Mouse (Mus musculus) megakaryocyte, embryonic 14.5 days (primary cell): Measurements from ENCODE around the gene Gpr107. TPM values are rescaled to one million over a fixed set of nuclear protein-coding genes. Genes with fewer than 3 reads are reported as not detected.

Experiments used
- H3K27me3 ChIP-seq: replicated peaks from 2 replicates; pipeline ENCODE3; 2012; ENCODE audit warnings: inconsistent platforms
- H3K36me3 ChIP-seq: replicated peaks from 2 replicates; pipeline ENCODE3; 2012; ENCODE audit warnings: low read length, inconsistent platforms, mixed read lengths
- H3K4me1 ChIP-seq: 2 replicates; pipeline ENCODE4 v1.6.1; 2012; ENCODE audit warnings: inconsistent platforms
- H3K4me3 ChIP-seq: replicated peaks from 2 replicates; pipeline ENCODE3; 2012; ENCODE audit warnings: moderate library complexity, mild to moderate bottlenecking, inconsistent platforms
- H3K9me3 ChIP-seq: 2 replicates; pipeline ENCODE4 v1.6.1; 2012; ENCODE audit warnings: inconsistent platforms
- FLI1 ChIP-seq: IDR thresholded peaks from 2 replicates; pipeline ENCODE4 v1.6.1; 2012; ENCODE audit warnings: low read length, inconsistent platforms, mixed read lengths
- GATA1 ChIP-seq: IDR thresholded peaks from 3 replicates; pipeline ENCODE4 v1.6.1; 2012; ENCODE audit warnings: mixed read lengths, low read length, inconsistent platforms, borderline replicate concordance
- polyA plus RNA-seq: library from polyadenylated mRNA; stranded (reverse); fragments of >175 nt; gene quantifications from 2 replicates; pipeline ENCODE4 v1.2.3, GENCODE M21; 2012; ENCODE audit warnings: low replicate concordance; ENCODE audit not compliant: insufficient read depth

Gpr107 gene
- polyA plus RNA-seq, 1 experiment: 11.9 TPM

DNA sequence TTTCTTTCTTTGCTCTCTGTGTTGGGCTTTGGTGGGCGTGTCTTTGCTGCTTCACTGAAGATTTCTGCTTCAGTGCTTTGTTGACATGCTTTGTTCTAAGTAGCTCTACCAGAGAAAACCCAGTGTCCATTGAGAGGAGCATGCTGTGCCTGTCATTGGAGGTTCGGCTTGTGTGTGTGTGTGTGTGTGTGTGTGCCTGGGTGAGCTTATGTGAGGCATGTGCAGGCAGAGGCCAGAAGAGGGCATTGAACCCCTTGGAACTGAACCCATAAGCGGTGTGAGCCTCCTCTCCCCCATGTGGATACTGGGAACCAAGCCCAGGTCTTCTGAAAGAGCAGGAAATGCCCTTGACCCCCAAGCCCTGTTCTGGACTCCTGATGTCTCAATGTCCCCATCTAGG is 101.3 kb downstream of the Gpr107 start:
- peaks cover 5% of the 10 kb centered on the region; the same call in 1 of the 2 replicates for H3K9me3 ChIP-seq
- peaks cover 24% of the 10 kb centered on the region for H3K4me1 ChIP-seq
- H3K4me3 ChIP-seq: no peak overlapping the region
- TF ChIP-seq GATA1 (no peak), FLI1 (no peak)
- peaks cover 75% of the 10 kb centered on the region for H3K27me3 ChIP-seq
- H3K36me3 ChIP-seq: no peaks in the 10 kb centered on the region

DNA sequence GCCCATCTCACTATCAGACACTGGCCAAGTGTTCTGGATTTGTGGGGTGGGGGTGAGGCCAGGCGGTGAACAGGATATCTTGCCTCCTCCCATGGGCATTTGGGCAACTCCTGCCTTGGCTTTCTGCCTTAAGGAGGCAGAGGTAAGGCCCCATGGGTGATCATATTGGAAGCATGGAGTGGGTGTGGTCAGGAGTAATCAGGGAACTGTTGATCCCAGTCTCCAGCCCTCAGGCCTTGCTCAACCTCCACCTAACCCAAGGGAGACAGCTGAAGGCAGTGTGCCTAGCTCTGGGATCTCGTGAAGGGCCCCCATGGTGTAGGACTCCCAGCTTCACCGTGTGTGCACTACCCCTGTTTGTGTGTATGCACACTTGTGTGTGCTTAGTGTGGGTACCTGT is 102.7 kb downstream of the Gpr107 start:
- H3K4me3 ChIP-seq: no peak overlapping the region
- TF ChIP-seq GATA1 (no peak), FLI1 (no peak)
- H3K4me1 ChIP-seq: peaks cover 37% of the 10 kb centered on the region
- H3K27me3 ChIP-seq: peaks cover 73% of the 10 kb centered on the region
- no peaks in the 10 kb centered on the region for H3K36me3 ChIP-seq
- H3K9me3 ChIP-seq: peaks cover 2% of the 10 kb centered on the region; the same call in 1 of the 2 replicates

DNA sequence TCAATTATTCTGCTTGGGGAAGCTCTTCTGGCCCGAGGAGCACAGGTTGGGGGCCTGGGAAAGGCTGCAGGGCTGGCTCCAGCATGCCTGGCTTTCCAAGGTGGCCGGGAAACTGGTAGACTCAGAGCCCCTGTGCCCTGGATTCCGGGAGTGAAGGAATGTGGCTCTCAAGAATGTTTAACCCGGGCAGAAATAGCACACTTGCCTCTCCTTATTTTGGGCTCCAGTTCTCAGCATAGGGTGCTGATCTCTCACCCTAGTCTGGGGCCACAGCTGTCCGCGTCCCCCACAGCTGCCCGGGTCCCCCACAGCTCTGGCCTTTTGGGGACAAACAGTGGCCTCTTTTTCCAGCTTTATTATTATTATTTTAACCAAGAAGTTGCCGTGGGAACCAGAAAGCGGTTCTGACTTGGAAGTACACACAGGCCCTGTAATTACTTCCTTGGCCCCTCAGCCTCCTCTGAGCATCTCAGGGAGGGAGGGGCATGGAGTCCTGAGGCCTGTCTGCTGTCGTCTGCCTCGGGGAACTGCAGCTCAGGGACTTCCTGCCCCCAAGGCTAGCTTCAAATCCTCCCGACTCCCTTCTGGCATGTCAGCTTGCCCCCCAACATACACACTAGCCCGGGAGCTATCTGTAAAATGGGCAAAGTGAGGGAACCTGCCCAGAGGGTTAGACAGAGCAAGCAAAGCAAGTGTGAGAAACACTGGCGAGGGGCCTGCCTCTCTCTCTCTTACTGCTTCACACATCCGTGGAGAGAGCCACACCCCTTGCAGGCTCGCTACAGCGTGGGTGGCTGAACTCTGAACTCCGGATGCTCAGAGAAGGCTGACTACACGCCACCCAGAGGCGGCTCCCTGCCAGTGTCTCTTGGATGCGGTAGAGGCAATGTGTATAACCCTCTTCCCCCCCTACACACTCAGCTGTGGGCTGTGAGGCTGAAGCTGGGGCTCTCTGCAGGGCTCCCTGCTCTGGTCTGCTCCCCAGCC is 104.1 kb downstream of the Gpr107 start:
- peaks cover 39% of the 10 kb centered on the region for H3K4me1 ChIP-seq
- no peaks in the 10 kb centered on the region for H3K36me3 ChIP-seq
- peaks cover 73% of the 10 kb centered on the region for H3K27me3 ChIP-seq
- H3K9me3 ChIP-seq: no peaks in the 10 kb centered on the region
- TF ChIP-seq FLI1: no peak
- no peak for TF ChIP-seq GATA1
- peak overlapping the region; percentile 79 for H3K4me3 ChIP-seq

GRCm38 (mm10) chr2:31257096-31257495 is 105.0 kb downstream of the Gpr107 start:
- no peaks in the 10 kb centered on the region for H3K36me3 ChIP-seq
- H3K27me3 ChIP-seq: peaks cover 77% of the 10 kb centered on the region
- H3K4me1 ChIP-seq: peaks cover 39% of the 10 kb centered on the region
- no peaks in the 10 kb centered on the region for H3K9me3 ChIP-seq
- no peak for TF ChIP-seq FLI1
- TF ChIP-seq GATA1: no peak
- H3K4me3 ChIP-seq: no peak overlapping the region

DNA sequence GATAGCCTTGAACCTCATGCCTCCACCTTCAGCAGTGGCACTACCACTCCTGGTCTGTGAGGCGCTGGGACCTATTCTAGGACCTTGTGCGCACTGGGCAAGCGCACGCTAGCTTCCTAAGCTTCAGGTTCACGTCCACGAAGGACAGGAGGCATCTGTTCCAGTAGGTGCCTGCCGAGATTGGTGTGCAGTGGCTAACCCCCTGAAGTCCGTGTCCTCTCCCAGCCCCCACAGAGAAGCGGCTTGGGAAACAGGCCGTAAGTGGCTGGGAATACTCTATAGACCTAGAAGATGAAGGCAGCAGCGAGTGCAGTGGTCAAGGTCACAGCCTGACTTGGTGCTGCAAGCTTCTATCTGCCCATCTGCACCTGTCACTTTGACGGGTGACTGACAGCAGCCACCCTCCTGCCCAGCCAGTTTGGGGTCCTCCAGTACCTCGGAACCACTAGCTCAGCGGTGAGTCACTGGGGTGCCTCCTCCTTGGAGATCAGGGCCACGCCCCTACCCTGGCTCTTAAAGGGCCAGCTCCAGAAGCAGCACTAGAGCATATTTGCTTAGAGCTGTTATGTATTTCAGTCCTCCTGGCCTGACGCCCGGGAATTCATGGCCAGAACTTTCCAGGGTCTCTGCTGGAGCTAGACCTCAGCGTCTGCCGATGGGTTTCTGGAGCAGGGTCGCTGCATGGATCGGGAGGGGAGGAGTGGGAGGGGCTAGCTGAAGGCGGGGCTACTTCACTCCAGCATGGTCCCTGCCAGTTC is 106.7 kb downstream of the Gpr107 start:
- Histone ChIP-seq H3K27me3 (peaks cover 84% of the 10 kb centered on the region), H3K4me1 (peaks cover 39% of the 10 kb centered on the region), H3K36me3 (no peaks in the 10 kb centered on the region), H3K4me3 (peak overlapping the region; percentile 92), H3K9me3 (no peaks in the 10 kb centered on the region)
- TF ChIP-seq FLI1 (no peak), GATA1 (no peak)

DNA sequence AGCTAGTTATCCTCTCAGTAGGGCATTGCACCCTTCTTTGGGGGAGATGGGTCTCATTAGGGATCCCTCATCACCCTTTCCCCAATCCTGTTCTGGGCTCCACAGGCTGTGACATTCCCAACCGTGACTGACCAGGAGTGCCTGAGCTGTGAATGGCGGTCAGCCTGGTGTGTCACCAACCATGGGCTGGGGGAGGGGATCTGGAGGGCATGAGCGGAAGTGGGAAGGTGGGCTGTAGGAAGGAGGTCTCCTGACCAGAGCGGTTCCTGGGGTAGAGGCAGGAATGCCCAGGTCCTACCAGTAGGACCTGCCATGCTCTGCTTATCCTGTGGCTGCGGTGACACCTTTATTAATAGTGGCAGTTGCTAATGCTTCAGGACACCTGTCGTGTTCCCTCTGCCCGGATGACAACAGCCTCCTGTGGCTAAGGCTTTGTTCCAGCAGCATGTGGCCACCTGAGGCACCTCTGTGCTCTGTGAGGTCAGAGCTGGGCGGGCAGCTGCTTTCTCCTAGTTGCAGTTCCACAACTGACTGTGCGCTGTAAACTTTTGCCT is 107.3 kb downstream of the Gpr107 start:
- H3K27me3 ChIP-seq: peaks cover 83% of the 10 kb centered on the region
- peaks cover 39% of the 10 kb centered on the region for H3K4me1 ChIP-seq

GRCm38 (mm10) chr2:31260549-31260948 is 108.4 kb downstream of the Gpr107 start:
- peaks cover 39% of the 10 kb centered on the region for H3K4me1 ChIP-seq
- peaks cover 80% of the 10 kb centered on the region for H3K27me3 ChIP-seq
- H3K9me3 ChIP-seq: no peaks in the 10 kb centered on the region
- no peaks in the 10 kb centered on the region for H3K36me3 ChIP-seq
- TF ChIP-seq FLI1 (no peak), GATA1 (no peak)
- no peak overlapping the region for H3K4me3 ChIP-seq

More for the DNA sequence above, 107.3 kb downstream of the Gpr107 start:
- Histone ChIP-seq H3K36me3 (no peaks in the 10 kb centered on the region), H3K9me3 (no peaks in the 10 kb centered on the region), H3K4me3 (peak overlapping the region; percentile 92)
- no peak for TF ChIP-seq FLI1
- no peak for TF ChIP-seq GATA1

DNA sequence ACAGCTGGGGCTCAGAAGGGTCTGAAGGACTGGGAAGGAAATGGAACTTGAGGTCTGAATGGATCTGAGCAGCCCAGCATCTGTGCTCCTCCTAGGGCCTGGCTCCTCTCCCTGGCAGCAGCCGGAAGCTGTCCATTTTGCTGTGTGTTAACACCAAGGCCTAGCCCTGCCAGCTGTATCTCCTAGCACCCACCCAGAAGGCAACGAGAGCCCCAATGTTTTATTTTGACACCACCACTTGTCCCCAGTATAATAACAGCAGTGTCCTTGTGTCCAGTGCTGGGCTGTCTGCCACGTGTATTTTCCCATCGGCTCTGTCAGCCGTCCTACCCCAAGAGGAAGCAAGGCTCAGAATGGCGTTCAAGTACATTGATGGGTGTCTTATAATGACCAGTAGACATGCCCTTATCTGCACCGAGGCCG is 110.9 kb downstream of the Gpr107 start:
- H3K9me3 ChIP-seq: peaks cover 8% of the 10 kb centered on the region
- TF ChIP-seq FLI1 (no peak), GATA1 (no peak)
- H3K4me1 ChIP-seq: peaks cover 19% of the 10 kb centered on the region
- H3K4me3 ChIP-seq: no peak overlapping the region
- H3K27me3 ChIP-seq: peaks cover 83% of the 10 kb centered on the region
- H3K36me3 ChIP-seq: no peaks in the 10 kb centered on the region

GRCm38 (mm10) chr2:31263746-31264378 is 111.7 kb downstream of the Gpr107 start:
- no peak overlapping the region for H3K4me3 ChIP-seq
- peaks cover 8% of the 10 kb centered on the region for H3K9me3 ChIP-seq
- TF ChIP-seq GATA1: no peak
- TF ChIP-seq FLI1: no peak
- H3K27me3 ChIP-seq: peaks cover 86% of the 10 kb centered on the region
- H3K36me3 ChIP-seq: no peaks in the 10 kb centered on the region
- H3K4me1 ChIP-seq: peaks cover 11% of the 10 kb centered on the region
